8 mouse cellular contexts compared by ENCODE assay signal in the genomic region with DNA sequence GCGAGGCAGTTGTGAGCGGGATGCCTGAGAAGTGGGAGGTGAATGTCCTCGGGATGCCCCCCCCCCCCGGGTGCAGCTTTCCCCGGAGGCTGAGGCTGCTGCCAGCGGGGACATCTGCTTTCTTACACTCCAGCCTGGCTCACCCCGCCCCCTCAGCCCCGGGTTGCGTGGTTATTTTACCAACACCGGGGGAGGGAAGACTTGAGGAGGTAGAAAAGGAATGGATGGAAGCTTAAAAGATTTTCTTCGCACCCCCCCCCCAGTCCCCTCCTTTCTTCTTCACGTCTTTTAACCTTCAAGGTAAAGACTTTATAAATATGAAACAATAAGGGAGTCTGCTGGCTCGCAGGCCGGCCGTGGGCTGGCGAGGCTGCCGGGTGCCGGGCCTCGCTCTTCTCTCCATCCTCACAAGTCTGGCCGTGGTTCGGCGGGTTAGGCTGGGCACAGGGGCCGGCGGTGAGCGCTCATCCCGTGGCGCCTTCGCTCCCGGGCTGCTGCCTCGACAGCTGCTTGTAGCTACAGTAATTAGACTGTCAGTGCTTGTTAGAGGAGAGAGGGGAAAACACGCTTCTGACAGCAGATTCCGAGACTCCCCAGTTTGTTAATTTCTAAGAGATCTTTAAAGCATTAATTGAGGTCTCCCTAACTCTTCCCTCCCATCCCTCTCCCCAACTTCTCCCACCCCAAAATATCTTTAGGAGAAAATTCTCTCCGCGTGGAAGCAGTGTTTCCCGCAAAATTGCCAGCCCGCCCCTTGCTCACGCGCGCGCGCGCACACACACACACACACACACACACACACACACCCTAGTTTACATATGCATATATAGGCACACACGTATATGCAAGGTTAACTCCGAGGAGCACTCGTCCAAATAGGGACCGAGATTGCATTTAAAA. TPM values are rescaled to one million over a fixed set of nuclear protein-coding genes. Genes with fewer than 3 reads are reported as not detected.
DNase-seq lines count a peak whose midpoint lies in the region; ATAC-seq and TF ChIP-seq lines count a peak whose summit lies in the region.

No protein-coding gene starts in this region.

- no peak for TF ChIP-seq POLR2A in cerebellum, adult 2 months (IDR thresholded peaks at IDR 0.05; ENCODE audit: borderline replicate concordance, insufficient read depth, low read length)

- no peaks in the 10 kb centered on the region for H3K36me3 ChIP-seq in lung, embryonic 15.5 days
- H3K36me3 ChIP-seq in forebrain, postnatal 0 days (ENCODE audit: insufficient read depth) = no peaks in the 10 kb centered on the region
- no peaks in the 10 kb centered on the region for H3K36me3 ChIP-seq in hindbrain, postnatal 0 days (ENCODE audit: insufficient read depth, low read length)
- no peaks in the 10 kb centered on the region for H3K36me3 ChIP-seq in midbrain, embryonic 12.5 days

- TF ChIP-seq CTCF in cerebellum, adult 2 months (IDR thresholded peaks at IDR 0.05; ENCODE audit: borderline replicate concordance, insufficient read depth, low read depth, low read length) = no peak
- TF ChIP-seq CTCF in forebrain, postnatal 0 days (IDR thresholded peaks at IDR 0.05; ENCODE audit: low read depth) = no peak
- no peak; the same call in 1 of the 2 replicates for TF ChIP-seq CTCF in hindbrain, postnatal 0 days (IDR thresholded peaks at IDR 0.05; ENCODE audit: low read depth)

- peaks cover 19% of the 10 kb centered on the region; the same call in 1 of the 2 replicates for H3K4me1 ChIP-seq in lung, embryonic 15.5 days
- no peaks in the 10 kb centered on the region for H3K4me1 ChIP-seq in cerebellum, adult 2 months (ENCODE audit: control insufficient read depth, insufficient read depth, low read length)
- H3K4me1 ChIP-seq in forebrain, postnatal 0 days (ENCODE audit: insufficient read depth) = no peaks in the 10 kb centered on the region
- no peaks in the 10 kb centered on the region for H3K4me1 ChIP-seq in hindbrain, postnatal 0 days (ENCODE audit: insufficient read depth, low read length)
- peaks cover 8% of the 10 kb centered on the region for H3K4me1 ChIP-seq in midbrain, embryonic 12.5 days

- peak; percentile 58; the same call in 1 of the 2 replicates for ATAC-seq in lung, embryonic 15.5 days (ENCODE audit: borderline replicate concordance, extremely low read depth, low FRiP score, low TSS enrichment)
- peak; percentile 65 for ATAC-seq in forebrain, postnatal 0 days
- peak; percentile 75 for ATAC-seq in hindbrain, postnatal 0 days
- peak; percentile 77 for ATAC-seq in midbrain, embryonic 12.5 days (ENCODE audit: low FRiP score, low read depth)

- no peaks in the 10 kb centered on the region for H3K27me3 ChIP-seq in lung, embryonic 15.5 days
- no peaks in the 10 kb centered on the region for H3K27me3 ChIP-seq in cerebellum, adult 2 months (ENCODE audit: control insufficient read depth, insufficient read depth, low read length)
- no peaks in the 10 kb centered on the region for H3K27me3 ChIP-seq in forebrain, postnatal 0 days (ENCODE audit: insufficient read depth, low read length)
- no peaks in the 10 kb centered on the region for H3K27me3 ChIP-seq in hindbrain, postnatal 0 days (ENCODE audit: insufficient read depth, low read length)
- no peaks in the 10 kb centered on the region for H3K27me3 ChIP-seq in midbrain, embryonic 12.5 days

- no peak overlapping the region for H3K27ac ChIP-seq in lung, embryonic 15.5 days
- H3K27ac ChIP-seq in cerebellum, adult 2 months (ENCODE audit: insufficient read depth, low read length) = 0 out of 2 replicates have a peak overlapping the region, but pooled peaks have one; percentile 8
- peak overlapping the region; percentile 97 for H3K27ac ChIP-seq in forebrain, postnatal 0 days (ENCODE audit: low read depth, low read length)
- H3K27ac ChIP-seq in hindbrain, postnatal 0 days = peak overlapping the region; percentile 84
- H3K27ac ChIP-seq in midbrain, embryonic 12.5 days (replicated peaks) = peak overlapping the region; percentile 89

- H3K9me3 ChIP-seq in lung, embryonic 15.5 days = no peaks in the 10 kb centered on the region
- H3K9me3 ChIP-seq in forebrain, postnatal 0 days (ENCODE audit: low read length) = no peaks in the 10 kb centered on the region
- H3K9me3 ChIP-seq in hindbrain, postnatal 0 days (ENCODE audit: low read length) = no peaks in the 10 kb centered on the region
- no peaks in the 10 kb centered on the region for H3K9me3 ChIP-seq in midbrain, embryonic 12.5 days

- peak overlapping the region; percentile 100 for H3K4me2 ChIP-seq in lung, embryonic 15.5 days
- H3K4me2 ChIP-seq in forebrain, postnatal 0 days (ENCODE audit: low read depth) = peak overlapping the region; percentile 94
- peak overlapping the region; percentile 69 for H3K4me2 ChIP-seq in hindbrain, postnatal 0 days (ENCODE audit: low read depth, low read length)
- peak overlapping the region; percentile 85 for H3K4me2 ChIP-seq in midbrain, embryonic 12.5 days (replicated peaks)

- intact Hi-C loops in left cerebral cortex, postnatal 14 days (cut with DNase I) = loop anchor here (2.0 to 5.0 kb wide), 3 partner anchors 149 to 807 kb away; no protein-coding TSS in a partner anchor

- peak overlapping the region; percentile 57 for H3K9ac ChIP-seq in lung, embryonic 15.5 days
- peak overlapping the region; percentile 86 for H3K9ac ChIP-seq in forebrain, postnatal 0 days
- H3K9ac ChIP-seq in hindbrain, postnatal 0 days (replicated peaks; ENCODE audit: low read length) = peak overlapping the region; percentile 80
- peak overlapping the region; percentile 81 for H3K9ac ChIP-seq in midbrain, embryonic 12.5 days (replicated peaks)

- DNase-seq in lung, postnatal 14 days = no peak
- peak; percentile 69 to 73 for DNase-seq in cerebellum, adult 2 months
- peak; percentile 83 for DNase-seq in forebrain, postnatal 0 days
- peak; percentile 72 for DNase-seq in hindbrain, postnatal 0 days (ENCODE audit: low spot score)
- peak; percentile 75 to 83 for DNase-seq in left cerebral cortex, postnatal 14 days (ENCODE audit: low spot score in 2 of 2)
- DNase-seq in telencephalon, adult 2 months (ENCODE audit: low read depth, low spot score) = peak; percentile 73

- under 1% methylated on average over 46 of the region's 46 CpGs for WGBS in lung, embryonic 15.5 days
- WGBS in cerebellum, adult 2 months = 1% methylated on average over 46 of the region's 46 CpGs
- WGBS in forebrain, postnatal 0 days = 1% methylated on average over 46 of the region's 46 CpGs
- under 1% methylated on average over 45 of the region's 46 CpGs for WGBS in hindbrain, postnatal 0 days
- WGBS in midbrain, embryonic 12.5 days = under 1% methylated on average over 41 of the region's 46 CpGs

- peak overlapping the region; percentile 57 for H3K4me3 ChIP-seq in lung, embryonic 15.5 days
- H3K4me3 ChIP-seq in cerebellum, adult 2 months (replicated peaks; ENCODE audit: insufficient read depth, low read depth, low read length) = peak overlapping the region; percentile 75
- peak overlapping the region; percentile 66 for H3K4me3 ChIP-seq in forebrain, postnatal 0 days (ENCODE audit: low read depth, low read length)
- peak overlapping the region; percentile 69 for H3K4me3 ChIP-seq in hindbrain, postnatal 0 days (ENCODE audit: low read length)
- H3K4me3 ChIP-seq in midbrain, embryonic 12.5 days = peak overlapping the region; percentile 50

RNA-seq across cellular contexts. Expression of a gene that starts 55.9 kb away (rescaled TPM):
- 174 and 188 TPM in 2 replicates for polyA plus RNA-seq in lung, embryonic 15.5 days (2015; fragmentation: Nextera tagmentation; extraction: Ambion mirVana)
- 86.7 and 90.2 TPM in 2 replicates for polyA plus RNA-seq in cerebellum, adult 2 months (2012; rRNA removed)
- 182 and 195 TPM in 2 replicates for total RNA-seq in forebrain, postnatal 0 days (2014; rRNA removed)
- 243 and 265 TPM in 2 replicates for polyA plus RNA-seq in forebrain, postnatal 0 days (2015; fragmentation: Nextera tagmentation; extraction: Ambion mirVana)
- 84.3 and 93.1 TPM in 2 replicates for total RNA-seq in hindbrain, postnatal 0 days (2014; rRNA removed)
- polyA plus RNA-seq in hindbrain, postnatal 0 days (2015; fragmentation: Nextera tagmentation; extraction: Ambion mirVana) = 200 TPM in 2 replicates
- total RNA-seq in left cerebral cortex, postnatal 14 days (2021) = 100 to 1,000 TPM; 102 to 108 TPM
- polyA plus RNA-seq in midbrain, embryonic 12.5 days (2016; fragmentation: Nextera tagmentation; extraction: Ambion mirVana) = 228 and 232 TPM in 2 replicates
